Mouse (Mus musculus): ENCODE data around the gene Olfr835. TPM values are rescaled to one million over a fixed set of nuclear protein-coding genes. Genes with fewer than 3 reads are reported as not detected.

Gene Olfr835
- not detected in 4 replicates for total RNA-seq (2023; ENCODE audit: inconsistent age)

GRCm38 (mm10) chr9:19032435-19032834 lies at the start of gene Olfr835:
Gene Olfr835, plus strand, starts transcription at chr9:19032735.

GRCm38 (mm10) chr9:18987690-18988089 lies 44.8 kb upstream of the Olfr835 start, which contains the start of gene Olfr834:
Gene Olfr834, plus strand, starts transcription at chr9:18987990.

Other genes starting within 250 kb of the Olfr835 start
- gene Olfr828, start 213.2 kb upstream of the Olfr835 start, total RNA-seq (2023; ENCODE audit: inconsistent age) = not detected in 4 replicates
- gene Olfr829, start 177.8 kb upstream of the Olfr835 start, total RNA-seq (2023; ENCODE audit: inconsistent age) = not detected in 4 replicates
- gene Olfr830, start 158.0 kb upstream of the Olfr835 start, total RNA-seq (2023; ENCODE audit: inconsistent age) = not detected in 4 replicates
- gene Olfr832, start 95.6 kb upstream of the Olfr835 start, total RNA-seq (2023; ENCODE audit: inconsistent age) = not detected in 4 replicates
- gene Olfr834, start 44.7 kb upstream of the Olfr835 start, total RNA-seq (2023; ENCODE audit: inconsistent age) = not detected in 4 replicates
- gene Olfr836, start 87.6 kb downstream of the Olfr835 start, total RNA-seq (2023; ENCODE audit: inconsistent age) = not detected in 4 replicates
- gene Olfr837, start 103.6 kb downstream of the Olfr835 start, total RNA-seq (2023; ENCODE audit: inconsistent age) = not detected in 4 replicates
- gene Olfr839-ps1, start 144.6 kb downstream of the Olfr835 start, total RNA-seq (2023; ENCODE audit: inconsistent age) = 0.06 TPM in 2 of 4 replicates, not detected in the others
- not detected in 4 replicates for gene Olfr843, start 219.3 kb downstream of the Olfr835 start, total RNA-seq (2023; ENCODE audit: inconsistent age)

Measured in B cell, adult (primary cell).